8 mouse cellular contexts compared by ENCODE assay signal in genomic region chr16:37869470-37870231, GRCm38 (mm10). TPM values are rescaled to one million over a fixed set of nuclear protein-coding genes. Genes with fewer than 3 reads are reported as not detected.
DNase-seq lines count a peak whose midpoint lies in the region; ATAC-seq and TF ChIP-seq lines count a peak whose summit lies in the region.

No protein-coding gene starts in this region.

- peaks cover 21% of the 10 kb centered on the region for H3K4me1 ChIP-seq in heart, embryonic 12.5 days (replicated peaks)
- H3K4me1 ChIP-seq in liver, embryonic 14.5 days (replicated peaks; ENCODE audit: control insufficient read depth in 2 of 2, insufficient read depth in 2 of 2, low read length in 1 of 2) = peaks cover 0 to 19% of the 10 kb centered on the region in 2 experiments; a peak in 3 of 4 replicates
- H3K4me1 ChIP-seq in stomach, embryonic 16.5 days (ENCODE audit: control insufficient read depth, insufficient read depth, low read length) = peaks cover 17% of the 10 kb centered on the region

- WGBS in heart, embryonic 12.5 days = 22% methylated on average over 4 of the region's 4 CpGs
- 13% methylated on average over 4 of the region's 4 CpGs for WGBS in liver, embryonic 14.5 days (ENCODE audit: insufficient replicate concordance)
- 10% methylated on average over 4 of the region's 4 CpGs for WGBS in stomach, embryonic 16.5 days

- H3K9me3 ChIP-seq in heart, embryonic 12.5 days (replicated peaks) = no peaks in the 10 kb centered on the region
- H3K9me3 ChIP-seq in liver, embryonic 14.5 days (ENCODE audit: control insufficient read depth, low read length) = no peaks in the 10 kb centered on the region
- no peaks in the 10 kb centered on the region; the same call in 1 of the 2 replicates for H3K9me3 ChIP-seq in stomach, embryonic 16.5 days (replicated peaks; ENCODE audit: control insufficient read depth, low read length)

- peak overlapping the region; percentile 77 for H3K4me3 ChIP-seq in heart, embryonic 12.5 days
- peak overlapping the region; percentile 75 to 90 for H3K4me3 ChIP-seq in liver, embryonic 14.5 days (ENCODE audit: insufficient read depth in 1 of 2, low read depth in 2 of 2, low read length in 2 of 2)
- H3K4me3 ChIP-seq in stomach, embryonic 16.5 days (replicated peaks; ENCODE audit: low read length) = peak overlapping the region; percentile 99

- H3K9ac ChIP-seq in heart, embryonic 12.5 days = peak overlapping the region; percentile 94
- H3K9ac ChIP-seq in liver, embryonic 14.5 days (replicated peaks) = peak overlapping the region; percentile 79
- H3K9ac ChIP-seq in stomach, embryonic 16.5 days (ENCODE audit: low read length) = peak overlapping the region; percentile 99

- DNase-seq in heart, adult 18-20 months = peak; percentile 49 to 58
- DNase-seq in heart, postnatal 4 days = no peak
- peak; percentile 36 for DNase-seq in MN1 (ENCODE audit: low spot score)
- no peak for DNase-seq in liver, embryonic 14.5 days (ENCODE audit: low read depth in 3 of 3, low spot score in 3 of 3)
- no peak for DNase-seq in gastrocnemius, postnatal 4 days (ENCODE audit: low spot score in 2 of 2)
- DNase-seq in embryo, embryonic 9.5 days (ENCODE audit: extremely low spot score) = no peak

- no peaks in the 10 kb centered on the region for H3K36me3 ChIP-seq in heart, embryonic 12.5 days
- no peaks in the 10 kb centered on the region for H3K36me3 ChIP-seq in liver, embryonic 14.5 days (replicated peaks; ENCODE audit: control insufficient read depth, insufficient read depth, low read depth)
- no peaks in the 10 kb centered on the region for H3K36me3 ChIP-seq in stomach, embryonic 16.5 days (ENCODE audit: control insufficient read depth, insufficient read depth, low read length)

- no peak for TF ChIP-seq EP300 in liver, embryonic 14.5 days (IDR thresholded peaks at IDR 0.05; ENCODE audit: low read depth)

- peak overlapping the region; percentile 99 for H3K27ac ChIP-seq in heart, embryonic 12.5 days (ENCODE audit: poor library complexity, severe bottlenecking)
- no peak overlapping the region for H3K27ac ChIP-seq in liver, embryonic 14.5 days
- H3K27ac ChIP-seq in stomach, embryonic 16.5 days (ENCODE audit: low read length) = peak overlapping the region; percentile 98

- no peak for TF ChIP-seq CTCF in liver, embryonic 14.5 days (IDR thresholded peaks at IDR 0.05; ENCODE audit: low read depth)

- ATAC-seq in heart, embryonic 12.5 days (ENCODE audit: insufficient number of reproducible peaks, low FRiP score) = no peak
- ATAC-seq in liver, embryonic 14.5 days (ENCODE audit: insufficient read depth) = no peak
- ATAC-seq in stomach, embryonic 16.5 days (ENCODE audit: insufficient read depth, low FRiP score) = no peak

- H3K4me2 ChIP-seq in heart, embryonic 12.5 days = peak overlapping the region; percentile 70
- H3K4me2 ChIP-seq in liver, embryonic 14.5 days (ENCODE audit: low read depth) = peak overlapping the region; percentile 77
- peak overlapping the region; percentile 72 for H3K4me2 ChIP-seq in stomach, embryonic 16.5 days (ENCODE audit: low read depth, low read length)

- no peaks in the 10 kb centered on the region for H3K27me3 ChIP-seq in heart, embryonic 12.5 days (replicated peaks)
- H3K27me3 ChIP-seq in liver, embryonic 14.5 days (ENCODE audit: control insufficient read depth, insufficient read depth, low read length) = no peaks in the 10 kb centered on the region
- H3K27me3 ChIP-seq in stomach, embryonic 16.5 days (ENCODE audit: control insufficient read depth, insufficient read depth, low read length) = no peaks in the 10 kb centered on the region

RNA-seq across cellular contexts. Expression of gene Lrrc58, which starts 1.5 kb away (rescaled TPM):
- 10 to 100 TPM; 68.2 to 77.2 TPM for total RNA-seq in heart, adult 18-20 months (2021)
- total RNA-seq in heart, postnatal 4 days (2021) = 10 to 100 TPM; 89.6 to 90.1 TPM
- 53.6 and 56.5 TPM in 2 replicates for polyA plus RNA-seq in heart, embryonic 12.5 days (2016; fragmentation: Nextera tagmentation; extraction: Ambion mirVana)
- 3.2 and 4.1 TPM in 2 replicates for polyA plus RNA-seq in liver, embryonic 14.5 days (2012; rRNA removed)
- polyA plus RNA-seq in liver, embryonic 14.5 days (2014; fragmentation: Nextera tagmentation; extraction: Ambion mirVana) = 8.7 and 10.0 TPM in 2 replicates
- 40.1 and 41.8 TPM in 2 replicates for polyA plus RNA-seq in stomach, embryonic 16.5 days (2015; fragmentation: Nextera tagmentation; extraction: Ambion mirVana)
- total RNA-seq in gastrocnemius, postnatal 4 days (2021) = 10 to 100 TPM; 65.5 to 68.2 TPM

RNA-seq across cellular contexts. Expression of gene Gm36028, which starts 8.7 kb away (rescaled TPM):
- total RNA-seq in heart, adult 18-20 months (2021) = 1 to 10 TPM in 1 of 2 experiments, under 1 TPM in 1; 0.99 to 1.5 TPM
- under 1 TPM; 0.47 to 0.79 TPM for total RNA-seq in heart, postnatal 4 days (2021)
- 0.51 and 0.89 TPM in 2 replicates for polyA plus RNA-seq in heart, embryonic 12.5 days (2016; fragmentation: Nextera tagmentation; extraction: Ambion mirVana)
- polyA plus RNA-seq in liver, embryonic 14.5 days (2012; rRNA removed) = 0.07 TPM in 1 of 2 replicates, not detected in the other
- 0.11 TPM in 1 of 2 replicates, not detected in the other for polyA plus RNA-seq in liver, embryonic 14.5 days (2014; fragmentation: Nextera tagmentation; extraction: Ambion mirVana)
- polyA plus RNA-seq in stomach, embryonic 16.5 days (2015; fragmentation: Nextera tagmentation; extraction: Ambion mirVana) = 0.72 and 1.4 TPM in 2 replicates
- not detected for total RNA-seq in gastrocnemius, postnatal 4 days (2021)

RNA-seq across cellular contexts. Expression of gene Gpr156, which starts 46.6 kb away (rescaled TPM):
- total RNA-seq in heart, adult 18-20 months (2021) = under 1 TPM in 1 of 2 experiments, not detected in 1; 0.05 TPM
- total RNA-seq in heart, postnatal 4 days (2021) = under 1 TPM; 0.45 to 0.47 TPM
- 1.1 and 1.3 TPM in 2 replicates for polyA plus RNA-seq in heart, embryonic 12.5 days (2016; fragmentation: Nextera tagmentation; extraction: Ambion mirVana)
- polyA plus RNA-seq in liver, embryonic 14.5 days (2012; rRNA removed) = 0.01 and 0.02 TPM in 2 replicates
- 0.04 TPM in 1 of 2 replicates, not detected in the other for polyA plus RNA-seq in liver, embryonic 14.5 days (2014; fragmentation: Nextera tagmentation; extraction: Ambion mirVana)
- polyA plus RNA-seq in stomach, embryonic 16.5 days (2015; fragmentation: Nextera tagmentation; extraction: Ambion mirVana) = 0.05 and 0.31 TPM in 2 replicates
- 1 to 10 TPM in 1 of 2 experiments, under 1 TPM in 1; 0.88 to 1.5 TPM for total RNA-seq in gastrocnemius, postnatal 4 days (2021)

Comparison
In these comparisons a context has a peak if more than half of its experiments do, and no peak if none do; other contexts are left out.
1. DNase-seq: peak in heart, adult 18-20 months (2 of 2) and MN1 (single experiment); none in heart, postnatal 4 days (single experiment), liver, embryonic 14.5 days (0 of 3), gastrocnemius, postnatal 4 days (0 of 2) and embryo, embryonic 9.5 days (single experiment).
2. Peak in every context shown above with its lines, with median percentiles within 50 percentile points of each other: H3K4me2 ChIP-seq, H3K4me3 ChIP-seq and H3K9ac ChIP-seq.